In the genomic region with DNA sequence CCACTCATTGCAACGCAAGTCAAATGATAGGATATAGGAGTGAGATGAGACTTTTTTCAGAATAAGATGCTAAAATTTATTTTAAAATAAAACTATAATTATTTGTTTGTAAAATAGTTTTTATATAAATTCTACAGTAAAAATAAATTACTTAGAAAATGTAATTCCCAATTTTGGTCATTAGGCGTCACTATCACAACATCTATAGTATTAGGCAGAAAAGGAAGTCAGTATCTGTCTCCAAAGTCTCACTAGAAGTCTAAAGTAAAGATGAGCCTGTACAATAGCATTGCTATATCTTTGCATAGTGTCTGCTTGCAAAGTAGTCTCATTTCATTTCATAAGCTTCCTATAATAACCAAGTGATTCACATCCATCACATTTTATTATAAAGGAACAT, we compare ENCODE assay signal across 11 mouse cellular contexts.
DNase-seq lines count a peak whose midpoint lies in the region; ATAC-seq and TF ChIP-seq lines count a peak whose summit lies in the region.
"Had no signal": no experiment of that assay in that cellular context is flagged by ENCODE, and none has a peak within 500 bp of the region (broad histone marks: within the 10 kb centered on the region; RNA-seq: fewer than 3 reads in every experiment).

No protein-coding gene starts in this region.

- in situ Hi-C loops in CH12.LX (cut with MboI; ENCODE audit: low pct_ligation_motif_present, low pct_unique_long_range_greater_than_20kb, low sequenced_read_pairs): no loop called here

- peaks cover 16% of the 10 kb centered on the region for H3K36me3 ChIP-seq in hindbrain, postnatal 0 days (ENCODE audit: insufficient read depth, low read length)
- peaks cover 35% of the 10 kb centered on the region for H3K36me3 ChIP-seq in hindbrain, embryonic 13.5 days
- H3K36me3 ChIP-seq in CH12.LX (replicated peaks in 1 of 2; ENCODE audit: control insufficient read depth in 1 of 2, insufficient read depth in 1 of 2, low read length in 1 of 2): peaks cover 17 to 51% of the 10 kb centered on the region in 2 experiments
- peaks cover 13% of the 10 kb centered on the region for H3K36me3 ChIP-seq in neural tube, embryonic 15.5 days

- peak; percentile 57 for TF ChIP-seq CTCF in hindbrain, postnatal 0 days (IDR thresholded peaks at IDR 0.05; ENCODE audit: low read depth)
- peak; percentile 49 to 89; a peak in 3 of 4 replicates for TF ChIP-seq CTCF in CH12.LX (conservative IDR thresholded peaks at IDR 0.05 in 1 of 2, IDR thresholded peaks at IDR 0.05 in 1 of 2; ENCODE audit: low read depth in 2 of 2, low read length in 2 of 2)

- WGBS in hindbrain, postnatal 0 days: 54% methylated on average over 2 of the region's 2 CpGs
- WGBS in hindbrain, embryonic 13.5 days: 60% methylated on average over 2 of the region's 2 CpGs
- WGBS in neural tube, embryonic 15.5 days: 72% methylated on average over 2 of the region's 2 CpGs

- no peaks in the 10 kb centered on the region for H3K27me3 ChIP-seq in hindbrain, postnatal 0 days (ENCODE audit: insufficient read depth, low read length)
- no peaks in the 10 kb centered on the region for H3K27me3 ChIP-seq in hindbrain, embryonic 13.5 days
- no peaks in the 10 kb centered on the region for H3K27me3 ChIP-seq in CH12.LX (replicated peaks)
- no peaks in the 10 kb centered on the region for H3K27me3 ChIP-seq in neural tube, embryonic 15.5 days (replicated peaks)
- H3K27me3 ChIP-seq: limb, embryonic 15.5 days had no signal

- ATAC-seq in hindbrain, postnatal 0 days: no peak
- no peak for ATAC-seq in hindbrain, embryonic 13.5 days (ENCODE audit: low FRiP score)
- no peak for ATAC-seq in neural tube, embryonic 15.5 days (ENCODE audit: low FRiP score)

- DNase-seq in hindbrain, postnatal 0 days (ENCODE audit: low spot score): peak; percentile 48
- peak; percentile 69 for DNase-seq in 3T3-L1 (ENCODE audit: low read depth, low spot score)
- peak; percentile 33 for DNase-seq in CH12.LX (ENCODE audit: extremely low read depth)
- DNase-seq in embryo, embryonic 10.5 days (ENCODE audit: low spot score): peak; percentile 23
- DNase-seq in left cerebral cortex, postnatal 36 days (ENCODE audit: low spot score in 2 of 2): no peak
- DNase-seq in gastrocnemius, postnatal 10 days: no peak
- DNase-seq: cerebellum, adult 8-10 months; kidney, postnatal 10 days had no signal

- intact Hi-C loops in left cerebral cortex, postnatal 36 days (cut with DNase I): loop anchor here (2.0 to 5.0 kb wide), 2 partner anchors 61 to 129 kb away; no protein-coding TSS in a partner anchor

- TF ChIP-seq EP300 in CH12.LX (IDR thresholded peaks at IDR 0.05; ENCODE audit: low read length): no peak

- no peak overlapping the region for H3K27ac ChIP-seq in hindbrain, postnatal 0 days
- no peak overlapping the region for H3K27ac ChIP-seq in hindbrain, embryonic 13.5 days
- H3K27ac ChIP-seq in CH12.LX (ENCODE audit: insufficient read depth, low read depth): no peak overlapping the region
- H3K27ac ChIP-seq in neural tube, embryonic 15.5 days (replicated peaks): no peak overlapping the region
- H3K27ac ChIP-seq: limb, embryonic 15.5 days had no signal

- H3K4me3 ChIP-seq in hindbrain, postnatal 0 days (ENCODE audit: low read length): no peak overlapping the region
- no peak overlapping the region for H3K4me3 ChIP-seq in hindbrain, embryonic 13.5 days
- no peak overlapping the region for H3K4me3 ChIP-seq in CH12.LX (replicated peaks in 1 of 3; ENCODE audit: low read depth in 2 of 3, low read length in 2 of 3, poor library complexity in 1 of 3)
- no peak overlapping the region for H3K4me3 ChIP-seq in neural tube, embryonic 15.5 days (replicated peaks)
- H3K4me3 ChIP-seq: limb, embryonic 15.5 days had no signal

- peak; percentile 96 for TF ChIP-seq RAD21 in CH12.LX (IDR thresholded peaks at IDR 0.05; ENCODE audit: low read depth, low read length)

- H3K9me3 ChIP-seq in hindbrain, postnatal 0 days (ENCODE audit: low read length): no peaks in the 10 kb centered on the region
- no peaks in the 10 kb centered on the region for H3K9me3 ChIP-seq in hindbrain, embryonic 13.5 days
- no peaks in the 10 kb centered on the region for H3K9me3 ChIP-seq in CH12.LX (replicated peaks; ENCODE audit: low read length)
- H3K9me3 ChIP-seq in neural tube, embryonic 15.5 days (replicated peaks): no peaks in the 10 kb centered on the region
- H3K9me3 ChIP-seq: limb, embryonic 15.5 days had no signal

- no peak overlapping the region for H3K9ac ChIP-seq in hindbrain, postnatal 0 days (replicated peaks; ENCODE audit: low read length)
- no peak overlapping the region for H3K9ac ChIP-seq in hindbrain, embryonic 13.5 days
- no peak overlapping the region for H3K9ac ChIP-seq in CH12.LX (ENCODE audit: insufficient read depth, low read depth)
- H3K9ac ChIP-seq in neural tube, embryonic 15.5 days (replicated peaks): no peak overlapping the region
- H3K9ac ChIP-seq: limb, embryonic 15.5 days had no signal

- TF ChIP-seq POLR2A in CH12.LX (IDR thresholded peaks at IDR 0.05; ENCODE audit: low read depth, low read length): no peak

- H3K79me2 ChIP-seq in CH12.LX (replicated peaks; ENCODE audit: control insufficient read depth, extremely low read depth, insufficient read depth, poor library complexity, severe bottlenecking): peaks cover 3% of the 10 kb centered on the region; the same call in 1 of the 2 replicates

- H3K4me2 ChIP-seq in hindbrain, postnatal 0 days (ENCODE audit: low read depth, low read length): no peak overlapping the region
- no peak overlapping the region for H3K4me2 ChIP-seq in hindbrain, embryonic 13.5 days
- H3K4me2 ChIP-seq in CH12.LX (ENCODE audit: insufficient read depth, low read depth, poor library complexity, severe bottlenecking): no peak overlapping the region
- no peak overlapping the region for H3K4me2 ChIP-seq in neural tube, embryonic 15.5 days
- H3K4me2 ChIP-seq: limb, embryonic 15.5 days had no signal

- dilution Hi-C loops in CH12.LX (cut with MboI; ENCODE audit: extremely low pct_ligation_motif_present, extremely low pct_unique_long_range_greater_than_20kb, low sequenced_read_pairs): no loop called here

- no peaks in the 10 kb centered on the region for H3K4me1 ChIP-seq in hindbrain, postnatal 0 days (ENCODE audit: insufficient read depth, low read length)
- H3K4me1 ChIP-seq in hindbrain, embryonic 13.5 days (replicated peaks): no peaks in the 10 kb centered on the region
- peaks cover 0 to 9% of the 10 kb centered on the region in 2 experiments; a peak in 1 of 4 replicates for H3K4me1 ChIP-seq in CH12.LX (ENCODE audit: control insufficient read depth in 1 of 2, insufficient read depth in 2 of 2)
- H3K4me1 ChIP-seq in neural tube, embryonic 15.5 days: no peaks in the 10 kb centered on the region
- H3K4me1 ChIP-seq: limb, embryonic 15.5 days had no signal

TF ChIP-seq in CH12.LX, 34 proteins besides CTCF, POLR2A, EP300 and RAD21:
- peak; percentile 65 for TF ChIP-seq SMC3 (IDR thresholded peaks at IDR 0.05; ENCODE audit: low read depth, low read length)
- peak; percentile 35; the same call in 1 of the 2 replicates for TF ChIP-seq ELF1 (IDR thresholded peaks at IDR 0.05; ENCODE audit: low read depth, low read length)
- peak; percentile 42; the same call in 1 of the 2 replicates for TF ChIP-seq ZC3H11A (IDR thresholded peaks at IDR 0.05; ENCODE audit: low read depth, low read length)
- TF ChIP-seq RCOR1 (conservative IDR thresholded peaks at IDR 0.05; ENCODE audit: low read depth, low read length): no peak
- TF ChIP-seq MYC (IDR thresholded peaks at IDR 0.05; ENCODE audit: low read depth, low read length): 0 out of 2 replicates have a peak, but pooled peaks have one; percentile 35
TF ChIP-seq in CH12.LX: peak in this region for 4.

Comparison
In these comparisons a context has a peak if more than half of its experiments do, and no peak if none do; other contexts are left out.
1. DNase-seq: peak in hindbrain, postnatal 0 days (single experiment), 3T3-L1 (single experiment), CH12.LX (single experiment) and embryo, embryonic 10.5 days (single experiment); none in left cerebral cortex, postnatal 36 days (0 of 2) and gastrocnemius, postnatal 10 days (single experiment).